Mouse (Mus musculus): ENCODE data around the gene Rcor3. TPM values are rescaled to one million over a fixed set of nuclear protein-coding genes. Genes with fewer than 3 reads are reported as not detected.
A peak's percentile ranks its signal among the peaks of the same experiment; 100 is the strongest.

The Rcor3 gene
- polyA plus RNA-seq, 1 experiment from 2014 or later = 29.9 TPM

DNA sequence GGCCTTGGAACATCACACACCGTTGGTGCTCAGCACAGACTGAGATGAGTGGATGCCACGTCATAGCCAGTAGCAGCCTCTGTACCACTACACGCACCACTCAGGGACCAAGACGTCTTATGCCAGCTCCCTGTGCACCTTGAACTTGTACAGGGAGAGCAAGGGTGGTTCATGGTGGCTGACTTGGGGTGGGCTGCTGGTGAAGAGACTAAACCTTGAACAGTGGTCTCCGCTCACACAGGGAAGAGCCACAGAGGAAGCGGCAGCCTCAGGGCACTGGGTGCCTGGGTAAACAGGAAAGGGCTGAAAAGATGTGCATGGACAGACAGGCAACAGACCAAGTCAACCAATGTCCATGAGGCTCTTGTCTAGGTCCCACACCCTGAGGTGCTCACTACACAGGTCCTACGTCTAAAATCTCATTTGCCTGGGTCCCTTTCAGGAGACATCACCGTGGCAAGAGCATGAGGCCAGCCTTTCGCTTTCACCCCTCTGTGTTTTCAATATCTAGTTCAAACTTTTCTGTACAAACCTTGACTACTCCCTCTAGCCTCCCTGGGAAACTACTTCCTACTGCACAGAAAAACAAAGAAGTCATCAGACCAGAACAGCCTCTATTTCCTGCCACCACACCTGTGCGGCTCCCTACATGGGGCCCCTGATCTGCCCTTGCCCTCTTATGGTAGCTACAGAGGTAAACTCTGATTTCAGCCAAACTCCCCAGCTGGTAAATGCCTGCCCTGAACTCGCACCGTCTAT is 51.4 kb downstream of the Rcor3 start:
- Histone ChIP-seq H3K27me3 (ENCODE audit: insufficient read depth, low read length) (no peaks in the 10 kb centered on the region), H3K9me3 (replicated peaks; ENCODE audit: low read length) (no peaks in the 10 kb centered on the region), H3K4me2 (ENCODE audit: low read length) (no peak overlapping the region), H3K27ac (peak overlapping the region; percentile 44), H3K4me3 (replicated peaks; ENCODE audit: low read depth, low read length) (no peak overlapping the region), H3K9ac (ENCODE audit: low read depth, low read length) (no peak overlapping the region), H3K4me1 (replicated peaks; ENCODE audit: insufficient read depth, low read length) (peaks cover 15% of the 10 kb centered on the region), H3K36me3 (ENCODE audit: insufficient read depth, low read length) (no peaks in the 10 kb centered on the region)
- WGBS = 68% methylated on average over 12 of the region's 12 CpGs
- ATAC-seq (replicated peaks; ENCODE audit: low FRiP score, low read depth) (peak; percentile 41; the same call in 1 of the 2 replicates), DNase-seq (ENCODE audit: low spot score) (no peak)
- TF ChIP-seq CTCF (IDR thresholded peaks at IDR 0.05; ENCODE audit: low read depth) = no peak

DNA sequence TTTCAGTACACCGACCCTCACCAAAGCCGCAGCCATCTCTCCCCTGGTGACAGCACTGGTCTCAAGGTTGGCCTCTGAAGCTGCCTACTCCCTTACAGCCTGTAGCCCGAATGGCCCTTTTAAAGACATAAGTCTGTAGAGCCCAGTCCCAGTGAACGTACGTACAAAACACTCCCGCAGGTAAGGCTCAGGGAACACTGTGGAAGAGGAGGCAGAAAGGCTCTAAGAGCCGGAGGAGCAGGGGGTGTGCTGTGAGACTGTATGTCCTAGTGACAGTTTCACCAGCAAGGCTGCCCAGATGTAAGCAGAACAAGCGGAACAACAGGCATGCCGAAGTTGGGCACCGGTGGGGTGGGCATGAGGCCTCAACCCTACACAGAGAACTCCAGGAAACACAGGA is 52.6 kb downstream of the Rcor3 start:
- Histone ChIP-seq H3K4me3 (replicated peaks; ENCODE audit: low read depth, low read length) (no peak overlapping the region), H3K36me3 (ENCODE audit: insufficient read depth, low read length) (no peaks in the 10 kb centered on the region), H3K4me1 (replicated peaks; ENCODE audit: insufficient read depth, low read length) (peaks cover 8% of the 10 kb centered on the region), H3K27me3 (ENCODE audit: insufficient read depth, low read length) (no peaks in the 10 kb centered on the region), H3K4me2 (ENCODE audit: low read length) (no peak overlapping the region), H3K9me3 (replicated peaks; ENCODE audit: low read length) (no peaks in the 10 kb centered on the region), H3K27ac (no peak overlapping the region), H3K9ac (ENCODE audit: low read depth, low read length) (no peak overlapping the region)
- DNase-seq (ENCODE audit: low spot score) = no peak
- no peak for TF ChIP-seq CTCF (IDR thresholded peaks at IDR 0.05; ENCODE audit: low read depth)
- 87% methylated on average over 10 of the region's 10 CpGs for WGBS
- ATAC-seq (replicated peaks; ENCODE audit: low FRiP score, low read depth) = no peak

DNA sequence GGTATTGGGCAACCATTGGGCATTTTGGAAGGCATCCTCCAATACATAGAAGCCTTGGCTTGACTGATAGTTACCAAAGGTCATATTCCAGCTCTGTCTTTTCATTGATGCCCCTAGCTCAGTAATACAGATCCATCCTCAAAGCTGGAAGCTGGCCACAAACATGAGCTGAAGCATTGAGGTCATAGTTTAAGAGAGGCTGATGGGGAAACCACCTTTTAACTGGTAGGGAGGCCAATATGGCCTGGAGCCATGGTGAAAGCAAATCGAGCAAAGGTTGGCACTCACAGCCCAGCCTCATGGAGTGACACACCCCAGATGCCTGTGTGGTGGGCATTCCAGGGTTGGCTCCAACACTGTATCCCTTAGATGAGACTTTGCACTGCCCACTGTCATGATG is 55.2 kb downstream of the Rcor3 start:
- WGBS = 83% methylated on average over 1 of the region's 1 CpGs

DNA sequence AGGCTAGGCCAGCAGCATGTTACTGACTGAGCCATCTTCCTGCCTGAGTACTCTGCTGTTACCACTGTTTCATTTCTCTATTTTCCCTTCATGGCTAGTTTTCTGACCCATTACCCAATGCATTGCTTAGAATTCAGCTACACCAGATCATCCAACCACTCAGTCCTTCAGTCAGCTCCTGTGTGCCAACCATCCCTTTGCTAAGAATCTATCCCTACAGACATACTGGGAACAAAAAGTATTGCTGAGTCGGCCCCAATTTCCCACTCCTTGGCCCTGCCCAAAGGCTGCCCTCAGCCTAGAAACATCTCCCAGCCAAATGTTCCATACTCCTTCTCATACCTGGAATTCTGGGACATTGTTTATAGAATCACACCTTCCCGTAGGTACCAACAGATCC is 56.7 kb downstream of the Rcor3 start:
- WGBS = 97% methylated on average over 2 of the region's 2 CpGs
- H3K9me3 ChIP-seq (replicated peaks; ENCODE audit: low read length) = no peaks in the 10 kb centered on the region
- H3K36me3 ChIP-seq (ENCODE audit: insufficient read depth, low read length) = no peaks in the 10 kb centered on the region
- no peak overlapping the region for H3K4me2 ChIP-seq (ENCODE audit: low read length)
- DNase-seq (ENCODE audit: low spot score) (no peak), ATAC-seq (replicated peaks; ENCODE audit: low FRiP score, low read depth) (no peak)
- no peak overlapping the region for H3K4me3 ChIP-seq (replicated peaks; ENCODE audit: low read depth, low read length)
- H3K27ac ChIP-seq = no peak overlapping the region
- H3K27me3 ChIP-seq (ENCODE audit: insufficient read depth, low read length) = no peaks in the 10 kb centered on the region
- H3K4me1 ChIP-seq (replicated peaks; ENCODE audit: insufficient read depth, low read length) = peaks cover 25% of the 10 kb centered on the region
- H3K9ac ChIP-seq (ENCODE audit: low read depth, low read length) = no peak overlapping the region
- no peak for TF ChIP-seq CTCF (IDR thresholded peaks at IDR 0.05; ENCODE audit: low read depth)

More for the DNA sequence above, 55.2 kb downstream of the Rcor3 start:
- Histone ChIP-seq H3K36me3 (ENCODE audit: insufficient read depth, low read length) (no peaks in the 10 kb centered on the region), H3K4me1 (replicated peaks; ENCODE audit: insufficient read depth, low read length) (peaks cover 21% of the 10 kb centered on the region), H3K27me3 (ENCODE audit: insufficient read depth, low read length) (no peaks in the 10 kb centered on the region), H3K9ac (ENCODE audit: low read depth, low read length) (no peak overlapping the region), H3K4me2 (ENCODE audit: low read length) (no peak overlapping the region), H3K27ac (no peak overlapping the region), H3K9me3 (replicated peaks; ENCODE audit: low read length) (no peaks in the 10 kb centered on the region), H3K4me3 (replicated peaks; ENCODE audit: low read depth, low read length) (no peak overlapping the region)
- DNase-seq (ENCODE audit: low spot score) = no peak
- TF ChIP-seq CTCF (IDR thresholded peaks at IDR 0.05; ENCODE audit: low read depth) = no peak
- no peak for ATAC-seq (replicated peaks; ENCODE audit: low FRiP score, low read depth)

DNA sequence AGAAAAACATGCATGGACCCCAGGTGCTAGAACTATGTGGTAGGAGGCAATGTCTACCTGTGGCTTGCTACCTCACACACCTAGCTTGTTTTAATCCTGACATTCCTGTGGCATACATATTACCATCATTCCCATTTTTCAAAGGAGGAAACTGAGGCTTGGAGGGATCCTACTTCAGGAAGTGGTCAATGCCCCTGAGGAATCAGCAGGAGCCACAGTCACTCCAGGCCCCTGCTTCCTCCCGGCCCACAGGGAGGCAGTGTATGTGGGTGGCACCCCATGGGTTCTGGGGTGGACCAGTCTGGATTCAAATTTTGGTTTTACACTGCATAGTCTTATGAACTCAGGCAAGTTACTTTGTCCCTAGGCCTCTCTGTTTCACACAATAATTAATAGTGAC is 58.7 kb downstream of the Rcor3 start:
- Histone ChIP-seq H3K4me2 (ENCODE audit: low read length) (no peak overlapping the region), H3K9ac (ENCODE audit: low read depth, low read length) (no peak overlapping the region), H3K4me1 (replicated peaks; ENCODE audit: insufficient read depth, low read length) (peaks cover 29% of the 10 kb centered on the region), H3K9me3 (replicated peaks; ENCODE audit: low read length) (no peaks in the 10 kb centered on the region), H3K27me3 (ENCODE audit: insufficient read depth, low read length) (no peaks in the 10 kb centered on the region), H3K36me3 (ENCODE audit: insufficient read depth, low read length) (no peaks in the 10 kb centered on the region), H3K27ac (peak overlapping the region; percentile 85), H3K4me3 (replicated peaks; ENCODE audit: low read depth, low read length) (no peak overlapping the region)
- WGBS = 88% methylated on average over 1 of the region's 1 CpGs
- TF ChIP-seq CTCF (IDR thresholded peaks at IDR 0.05; ENCODE audit: low read depth) = no peak
- no peak for ATAC-seq (replicated peaks; ENCODE audit: low FRiP score, low read depth)
- DNase-seq (ENCODE audit: low spot score) = no peak

DNA sequence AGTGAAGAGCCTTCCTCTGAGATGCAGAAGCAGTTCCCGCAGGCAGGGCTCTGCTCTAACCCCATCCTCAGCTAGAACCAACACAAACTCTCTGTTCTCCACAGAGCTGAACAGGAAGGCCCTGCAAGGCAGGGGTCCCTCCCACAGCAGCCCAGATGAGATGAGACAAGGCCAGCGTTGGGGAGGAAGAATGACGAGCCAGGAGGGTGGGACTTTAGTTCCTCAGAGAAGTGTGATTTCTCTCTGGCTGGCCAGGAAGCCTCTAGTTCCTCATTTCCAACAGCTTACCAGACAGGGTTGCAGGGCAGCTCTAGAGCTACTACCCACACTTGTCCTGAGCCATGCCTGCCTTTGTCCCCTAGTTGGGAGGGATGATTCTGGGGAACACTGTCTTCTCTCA is 59.5 kb downstream of the Rcor3 start:
- no peaks in the 10 kb centered on the region for H3K9me3 ChIP-seq (replicated peaks; ENCODE audit: low read length)
- no peak overlapping the region for H3K4me3 ChIP-seq (replicated peaks; ENCODE audit: low read depth, low read length)
- peaks cover 29% of the 10 kb centered on the region for H3K4me1 ChIP-seq (replicated peaks; ENCODE audit: insufficient read depth, low read length)
- peak overlapping the region; percentile 85 for H3K27ac ChIP-seq
- no peak for TF ChIP-seq CTCF (IDR thresholded peaks at IDR 0.05; ENCODE audit: low read depth)
- H3K36me3 ChIP-seq (ENCODE audit: insufficient read depth, low read length) = no peaks in the 10 kb centered on the region
- 28% methylated on average over 3 of the region's 3 CpGs for WGBS
- H3K9ac ChIP-seq (ENCODE audit: low read depth, low read length) = no peak overlapping the region
- no peak overlapping the region for H3K4me2 ChIP-seq (ENCODE audit: low read length)
- DNase-seq (ENCODE audit: low spot score) (peak; percentile 58), ATAC-seq (replicated peaks; ENCODE audit: low FRiP score, low read depth) (no peak)
- H3K27me3 ChIP-seq (ENCODE audit: insufficient read depth, low read length) = no peaks in the 10 kb centered on the region
